Mouse (Mus musculus) CH12.LX (cell line): ENCODE data around the gene Znhit1.

Experiments used
- CTCF ChIP-seq, 2 experiments: IDR thresholded peaks in 1 of 2; conservative IDR thresholded peaks in 1 of 2; 2 replicates each; pipeline ENCODE4 v1.5.1; 2011 to 2012; ENCODE audit warnings: low read depth in 2 of 2, low read length in 2 of 2, improper control_type of control experiment in 1 of 2, inconsistent platforms in 1 of 2, mild to moderate bottlenecking in 1 of 2, moderate library complexity in 1 of 2
- E2F4 ChIP-seq: IDR thresholded peaks from 2 replicates; pipeline ENCODE4 v1.6.1; 2011; ENCODE audit warnings: low read depth, low read length, improper control_type of control experiment; ENCODE audit not compliant: insufficient replicate concordance
- ELF1 ChIP-seq: IDR thresholded peaks from 2 replicates; pipeline ENCODE4 v1.6.1; 2014; ENCODE audit warnings: low read depth, mild to moderate bottlenecking, inconsistent platforms, low read length, improper control_type of control experiment
- KAT2A ChIP-seq: IDR thresholded peaks from 2 replicates; pipeline ENCODE4 v1.6.1; 2012; ENCODE audit warnings: low read length, improper control_type of control experiment, inconsistent platforms; ENCODE audit not compliant: insufficient replicate concordance
- POLR2A ChIP-seq: IDR thresholded peaks from 2 replicates; pipeline ENCODE4 v1.6.1; 2011; ENCODE audit warnings: low read depth, mild to moderate bottlenecking, improper control_type of control experiment, low read length
- RCOR1 ChIP-seq: conservative IDR thresholded peaks from 2 replicates; pipeline ENCODE4 v1.6.1; 2012; ENCODE audit warnings: low read depth, mild to moderate bottlenecking, inconsistent platforms, low read length, improper control_type of control experiment
- SMC3 ChIP-seq: IDR thresholded peaks from 2 replicates; pipeline ENCODE4 v1.6.1; 2011; ENCODE audit warnings: low read depth, low read length, improper control_type of control experiment

GRCm38 (mm10) chr5:137007276-137007675, 19.5 kb upstream of the Znhit1 start:
- no peak for TF ChIP-seq POLR2A
- TF ChIP-seq CTCF (conservative IDR thresholded peaks at IDR 0.05 in 1 of 2, IDR thresholded peaks at IDR 0.05 in 1 of 2; ENCODE audit: low read depth in 2 of 2, low read length in 2 of 2), result no peak
- no peak for TF ChIP-seq KAT2A
- TF ChIP-seq E2F4, result no peak
- TF ChIP-seq RCOR1, result no peak
- TF ChIP-seq ELF1, result no peak
- no peak for TF ChIP-seq SMC3
